Mouse (Mus musculus) heart, adult 11 months (tissue): Measurements from ENCODE around the gene Notch1.

ENCODE experiments used
- DNase-seq: peaks from one replicate; pipeline ENCODE4 v3.0.0; 2022

Notch1 gene

DNA sequence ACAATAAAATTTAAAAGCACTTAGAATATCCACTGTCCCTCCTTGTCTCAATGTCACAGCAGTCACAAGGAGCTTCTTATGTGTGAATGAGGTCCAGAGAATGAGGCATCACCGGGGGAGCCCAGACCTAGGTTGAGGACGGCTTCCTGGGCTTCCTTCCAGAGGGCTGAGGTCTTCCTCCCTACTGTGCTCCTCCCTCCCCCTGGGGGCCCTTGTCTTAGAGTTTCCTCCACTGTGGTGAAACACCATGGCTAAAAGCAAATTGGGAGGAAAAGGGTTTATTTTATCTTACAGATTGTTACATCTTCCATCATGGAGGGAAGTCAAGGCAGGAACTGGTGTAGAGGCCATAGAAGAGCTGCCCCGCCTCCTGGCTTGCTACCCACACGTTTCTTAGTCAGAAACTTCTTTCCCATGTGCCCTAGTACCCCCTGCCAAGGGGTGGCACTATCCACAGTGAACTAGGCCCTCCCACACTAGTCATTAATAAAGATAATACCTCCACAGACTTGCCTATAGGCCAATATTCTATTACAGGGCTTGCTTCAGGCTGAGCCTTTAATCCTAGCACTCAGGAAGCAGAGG lies 12.8 kb upstream of the Notch1 start:
- peak; percentile 85 for DNase-seq

DNA sequence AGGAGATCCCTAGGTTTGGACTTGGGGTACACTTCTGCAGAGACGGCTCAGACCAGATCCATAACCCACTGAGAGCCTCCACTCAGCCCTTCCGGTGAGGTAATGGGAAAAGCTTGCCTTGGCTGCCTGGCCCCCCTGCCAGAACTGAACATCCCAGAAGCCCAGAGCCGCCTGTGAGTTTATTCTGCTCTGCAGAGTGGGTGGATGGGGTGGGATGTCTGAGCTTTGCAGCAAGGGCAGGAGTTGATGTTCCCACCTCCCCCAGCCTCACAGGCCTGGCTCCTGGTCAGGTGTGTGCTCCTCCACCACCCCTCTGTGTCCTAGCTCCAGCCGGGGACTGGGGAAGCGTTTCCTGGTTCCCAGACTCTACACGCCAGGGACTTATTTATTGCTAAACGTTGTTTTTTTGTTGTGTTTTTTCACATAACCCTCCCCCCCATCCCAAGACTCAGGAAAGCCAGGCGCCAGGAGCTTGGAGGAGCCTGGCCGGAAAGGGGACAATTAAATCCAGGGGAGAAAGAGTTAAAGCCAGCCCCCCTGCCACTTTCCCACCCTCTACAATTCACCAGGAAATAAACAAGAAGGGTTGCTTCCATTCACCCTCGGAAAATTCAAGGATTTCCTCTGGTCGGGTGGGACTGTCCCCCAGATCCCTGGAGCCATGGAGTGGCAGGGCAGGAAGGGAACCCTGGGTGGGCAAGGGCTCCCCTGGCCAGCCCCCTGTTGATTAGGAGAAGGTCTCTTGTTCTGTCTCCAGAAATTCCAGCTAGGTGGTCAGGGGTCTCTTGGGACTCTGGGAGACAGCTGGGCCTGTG lies 10.2 kb upstream of the Notch1 start:
- DNase-seq: peak; percentile 97

DNA sequence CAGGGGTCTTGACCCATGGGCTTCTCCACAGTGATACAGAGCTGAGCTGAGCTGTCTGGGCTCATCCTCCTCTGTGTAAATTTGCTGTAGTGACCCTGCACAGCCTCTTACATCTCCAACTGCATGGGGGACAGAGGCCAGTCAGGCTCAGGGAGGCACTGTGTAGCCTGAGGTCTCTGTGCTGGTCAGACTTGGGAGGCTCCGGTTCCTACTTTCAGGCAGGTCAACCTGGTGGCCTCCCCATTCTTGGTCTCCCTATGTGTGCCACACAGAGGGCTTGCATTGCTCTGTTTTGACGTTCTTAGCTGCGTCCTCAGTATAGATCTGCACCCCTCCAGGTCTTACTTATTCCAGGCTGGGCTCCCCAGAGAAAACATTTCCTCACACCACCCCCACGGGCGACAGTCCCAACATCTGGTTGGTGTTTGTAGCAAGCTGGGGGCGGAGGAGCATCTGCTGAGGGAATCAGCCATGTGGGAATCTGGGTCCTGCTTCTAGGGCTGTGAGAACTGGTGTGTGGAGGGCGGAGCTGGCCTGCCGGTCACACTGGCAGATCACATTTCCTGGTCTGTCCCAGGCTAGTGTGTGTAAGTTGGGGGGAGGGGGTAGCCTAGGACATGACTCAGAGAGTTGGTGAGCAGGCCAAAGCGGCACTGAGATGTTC lies 9.0 kb upstream of the Notch1 start:
- peak; percentile 99 for DNase-seq

DNA sequence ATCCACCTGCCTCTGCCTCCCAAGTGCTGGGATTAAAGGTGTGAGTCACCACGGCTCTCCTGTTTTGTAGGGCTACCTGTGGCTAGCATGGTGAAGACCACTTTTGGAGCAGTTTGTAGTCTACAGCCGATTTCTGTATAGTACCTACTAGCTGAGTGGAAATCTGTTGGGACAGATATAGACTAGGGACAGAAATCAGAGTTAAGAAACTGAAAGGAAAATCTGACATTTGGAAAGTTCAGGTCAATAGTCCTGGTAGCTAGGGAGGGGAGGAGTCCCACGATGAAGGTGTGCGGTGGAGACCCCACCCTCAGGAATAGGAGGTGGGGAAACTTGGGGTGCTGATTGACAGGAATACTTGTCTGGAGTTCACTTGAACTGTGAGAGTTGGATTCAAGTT lies 5.9 kb upstream of the Notch1 start:
- DNase-seq: no peak

DNA sequence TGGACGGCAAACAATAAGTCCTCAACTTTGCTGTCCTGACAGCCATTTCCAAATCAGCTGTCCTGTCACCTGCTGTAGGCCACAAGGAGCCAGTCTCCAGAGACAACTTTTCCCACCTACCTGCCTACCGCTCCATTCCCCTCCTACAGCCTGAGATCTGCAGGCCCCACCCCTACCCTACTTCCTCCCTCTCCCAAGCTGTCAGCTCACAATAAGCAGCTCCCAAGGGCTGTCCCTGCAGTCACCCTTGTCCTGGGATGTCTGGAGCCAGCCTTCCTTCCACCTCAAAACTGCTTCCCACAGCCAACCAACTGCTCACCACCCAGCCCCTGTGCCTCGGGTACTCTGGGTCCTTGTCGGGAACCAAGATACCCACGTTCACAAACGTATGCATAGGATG lies 3.3 kb upstream of the Notch1 start:
- DNase-seq: peak; percentile 97

DNA sequence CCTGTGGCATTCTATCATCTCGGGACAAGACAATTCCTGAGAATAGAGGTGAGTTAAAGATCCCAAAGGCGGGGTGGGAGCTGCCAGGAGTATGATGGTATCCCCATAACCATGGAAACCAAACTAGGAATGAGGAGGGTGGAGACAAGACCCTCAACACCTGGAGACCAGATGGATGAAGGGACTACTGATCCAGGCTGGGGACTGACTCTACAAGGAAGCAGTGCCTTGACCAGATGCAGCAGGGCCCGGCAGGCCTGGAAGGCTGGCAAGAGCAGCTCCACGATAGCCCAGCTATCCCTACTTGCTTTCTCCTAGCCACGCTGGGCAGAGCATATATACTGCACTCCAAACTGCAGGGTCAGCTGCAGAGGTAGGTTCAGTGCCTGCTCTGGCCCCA lies 524 bp upstream of the Notch1 start:
- peak; percentile 86 for DNase-seq

DNA sequence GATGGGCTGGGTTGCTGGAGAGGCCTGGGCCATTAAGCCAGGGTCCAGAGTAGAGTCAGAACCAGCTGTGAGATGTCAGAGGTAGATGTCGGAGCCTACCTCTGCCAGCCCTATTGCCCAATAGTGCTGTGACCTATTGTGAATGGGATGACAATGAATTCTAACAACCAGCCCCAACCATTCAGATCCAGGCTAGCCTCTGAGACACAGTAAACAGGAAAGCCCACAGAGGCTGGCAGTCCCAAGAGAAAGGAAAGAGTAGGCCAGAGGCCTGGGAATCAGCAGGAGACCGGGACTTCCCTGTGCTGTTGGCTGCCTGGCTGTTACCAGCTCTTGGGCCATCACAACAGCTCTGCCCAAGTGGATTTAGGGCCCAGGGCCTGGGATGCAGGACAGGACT lies 1.1 kb downstream of the Notch1 start:
- peak; percentile 97 for DNase-seq

DNA sequence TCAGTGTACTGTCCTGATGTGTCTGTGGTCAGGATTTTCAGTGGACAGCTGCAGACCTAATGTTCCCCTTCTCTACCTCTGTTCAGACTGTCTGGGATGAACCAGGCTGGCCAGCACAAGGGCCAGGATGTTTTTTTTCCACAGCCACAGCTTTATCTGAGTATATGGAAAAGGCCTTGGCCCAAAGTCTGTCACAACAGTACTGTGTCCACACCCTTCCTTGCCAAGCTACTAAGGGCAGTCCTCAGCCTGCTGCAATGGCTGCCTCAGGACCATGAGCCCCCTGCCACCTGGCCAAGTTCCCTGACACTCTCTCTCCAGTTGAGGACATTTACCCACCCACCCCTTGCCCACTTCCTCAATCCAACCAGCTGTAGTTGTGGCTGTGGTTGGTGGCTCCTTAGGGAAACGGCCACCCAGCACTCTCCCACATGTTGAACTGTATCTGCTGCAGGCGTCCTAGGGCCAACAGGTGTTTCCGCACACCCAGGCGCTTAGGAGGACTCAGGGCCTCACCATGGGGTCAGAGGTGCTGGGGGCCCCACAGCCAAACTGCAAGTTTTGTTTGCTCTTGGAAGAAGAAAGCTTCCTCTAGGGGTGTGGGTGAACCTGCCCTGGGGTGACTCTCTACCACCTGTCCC lies 3.2 kb downstream of the Notch1 start:
- DNase-seq: peak; percentile 96

DNA sequence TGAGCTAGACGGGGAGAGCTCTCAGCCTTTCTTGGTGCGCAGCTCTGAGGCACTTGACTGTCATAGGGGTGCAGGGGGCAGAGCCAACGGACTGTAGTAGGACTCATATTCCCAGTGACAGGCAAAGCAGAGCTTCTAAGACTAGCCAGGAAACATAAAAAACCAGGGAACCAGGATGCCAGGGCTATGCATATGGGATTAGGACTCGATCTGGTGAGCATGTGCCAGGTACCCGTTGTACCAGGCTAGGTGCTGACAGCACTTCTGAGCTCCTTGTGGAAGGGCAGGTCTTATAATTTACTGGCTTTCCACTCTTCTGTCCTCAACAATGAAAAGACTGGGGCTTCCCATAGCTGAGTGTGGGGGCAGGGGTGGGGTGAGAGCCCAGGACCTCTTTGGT lies 7.8 kb downstream of the Notch1 start:
- peak; percentile 91 for DNase-seq

DNA sequence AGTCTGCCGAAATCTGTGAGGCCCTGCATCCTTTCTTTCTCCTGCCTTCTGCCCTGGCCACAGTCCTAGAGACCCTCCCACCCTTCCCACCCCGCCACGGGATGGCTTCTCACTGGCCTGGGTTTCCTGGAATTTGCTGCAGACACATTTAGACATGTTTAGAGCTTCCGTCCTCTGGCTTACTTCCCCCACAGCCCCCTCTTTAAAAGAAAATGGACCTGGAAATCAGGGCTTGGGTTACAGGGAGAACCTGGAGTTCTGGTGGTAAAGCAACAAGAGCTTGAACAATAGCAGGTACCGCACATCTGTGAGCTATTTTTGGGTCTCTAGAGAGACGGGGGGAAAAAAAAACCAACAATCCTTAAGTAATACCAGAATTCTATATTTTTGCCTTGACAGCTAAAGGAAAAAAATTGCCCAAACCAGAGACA lies 8.5 kb downstream of the Notch1 start:
- DNase-seq: peak; percentile 94

DNA sequence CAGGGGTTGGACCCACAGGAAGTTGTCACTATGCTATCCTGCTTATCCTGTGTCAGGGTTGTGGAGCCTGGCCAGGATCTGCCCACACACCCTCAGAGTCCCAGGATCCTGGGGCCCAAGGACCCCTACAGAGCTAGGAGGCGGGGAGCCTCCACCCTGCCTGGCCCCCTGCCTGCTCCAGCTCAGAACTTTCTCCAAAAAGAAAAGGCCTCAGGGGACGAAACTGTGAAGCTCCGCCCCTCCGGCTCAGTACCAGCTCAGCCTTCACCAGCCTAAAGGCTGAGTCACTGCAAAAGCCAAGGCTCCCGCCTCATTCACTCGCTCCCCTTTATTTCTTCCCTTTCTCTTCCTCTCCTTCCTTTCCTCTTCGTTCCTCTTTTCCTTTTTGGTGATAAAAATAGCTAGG lies 9.0 kb downstream of the Notch1 start:
- peak; percentile 97 for DNase-seq

DNA sequence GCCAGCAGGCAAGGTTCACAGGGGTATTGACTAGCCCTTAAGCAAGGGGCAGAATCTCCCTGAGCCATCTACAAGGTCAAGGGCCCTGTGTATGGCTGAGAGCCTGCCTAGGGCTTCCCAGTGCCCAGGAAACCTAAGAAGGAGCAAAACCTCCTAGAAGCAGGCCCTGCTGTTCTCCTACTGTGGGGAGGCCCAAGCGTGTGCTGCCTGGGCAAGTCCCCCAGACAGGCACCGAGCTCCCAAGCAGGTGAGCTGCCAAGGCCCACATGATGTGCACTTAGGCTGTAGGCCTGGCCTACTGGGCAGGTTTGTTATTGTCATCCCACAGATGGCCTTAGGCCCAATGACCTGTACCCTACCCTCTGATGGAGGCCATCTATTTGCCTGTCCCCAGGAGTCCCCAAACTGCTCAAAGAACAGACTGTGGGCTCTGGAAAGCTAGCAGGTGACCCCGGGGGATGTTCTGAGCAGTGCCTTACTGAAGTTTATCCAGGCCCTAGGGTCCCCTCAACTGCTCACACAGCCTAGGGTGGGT lies 9.7 kb downstream of the Notch1 start:
- no peak for DNase-seq

DNA sequence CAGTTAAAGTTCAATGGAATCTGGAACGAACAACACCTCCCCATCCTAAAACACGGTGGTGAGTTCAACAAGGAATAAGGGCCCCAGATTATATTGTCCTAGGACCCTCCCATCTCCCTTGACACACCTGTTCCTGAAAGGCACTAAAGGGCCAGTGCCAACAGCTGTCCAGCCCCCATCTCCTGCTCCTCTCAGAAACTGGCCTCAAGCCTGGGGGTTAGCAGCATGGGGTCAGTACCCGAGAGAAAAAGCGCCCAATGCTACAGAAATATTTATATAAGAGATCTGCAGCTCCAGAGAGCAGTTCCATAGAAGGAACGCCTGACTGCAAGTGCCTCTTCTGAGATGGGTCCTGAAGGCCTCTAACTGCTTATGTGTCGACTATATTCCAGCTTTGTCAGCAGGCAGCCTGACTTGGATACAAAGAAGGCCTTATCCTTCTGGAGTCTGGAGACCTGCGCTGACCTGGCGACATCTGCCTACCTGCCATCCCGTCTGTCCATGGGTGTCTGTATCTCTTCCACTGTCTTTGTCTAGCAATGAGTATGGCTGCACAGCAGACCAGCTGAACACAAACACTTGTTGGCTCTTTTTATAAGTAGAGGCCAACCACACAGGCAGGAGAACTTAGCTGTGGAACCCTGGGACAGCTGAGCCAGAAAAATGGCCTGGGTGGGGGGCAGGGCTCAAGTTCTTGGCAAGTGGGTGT lies 11.5 kb downstream of the Notch1 start:
- DNase-seq: peak; percentile 92

DNA sequence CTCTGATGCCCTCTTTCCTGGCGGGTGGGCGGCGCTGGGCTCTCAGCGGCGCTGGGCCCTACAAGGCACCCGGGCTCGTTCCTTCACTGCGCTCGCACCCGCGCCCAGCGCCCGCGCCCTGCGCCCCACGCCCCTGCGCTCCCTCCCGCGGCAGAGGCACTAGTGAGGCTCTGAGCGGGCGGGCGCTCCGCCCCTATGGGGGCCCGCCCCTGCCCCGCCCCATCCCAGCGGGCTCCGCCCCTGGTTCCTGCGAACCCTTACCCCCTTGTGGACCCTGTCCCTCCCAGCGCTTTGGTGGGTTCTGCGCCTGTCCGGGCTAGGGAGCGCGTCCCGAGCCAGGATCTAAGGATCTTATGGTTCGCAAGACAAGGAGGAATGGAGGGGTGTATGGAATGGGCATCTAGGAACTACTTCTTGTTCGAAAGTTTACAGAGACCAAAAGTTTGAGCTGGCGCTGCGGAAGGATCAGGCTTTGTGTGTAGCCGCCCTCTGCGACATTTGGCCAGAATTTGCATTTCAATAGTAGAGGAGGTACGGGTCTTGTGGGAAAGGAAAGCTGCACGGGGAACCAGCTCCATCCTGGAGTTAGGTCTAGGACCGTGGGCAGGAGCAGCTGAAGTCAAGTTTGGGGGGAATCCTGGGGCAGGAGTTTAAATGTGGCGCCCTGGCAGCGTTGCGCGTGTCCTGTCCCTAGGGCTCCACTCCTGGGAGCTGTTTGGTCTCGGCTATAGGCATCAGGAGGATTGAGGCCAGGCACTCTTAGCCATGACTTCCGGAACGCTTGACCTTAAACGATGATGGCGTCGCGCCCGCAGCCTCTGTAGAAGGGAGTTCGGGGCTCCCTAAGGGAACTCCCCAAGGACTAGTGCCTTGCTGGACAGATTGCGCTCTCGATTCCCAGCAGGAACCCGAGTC lies 12.5 kb downstream of the Notch1 start:
- DNase-seq: peak; percentile 99

DNA sequence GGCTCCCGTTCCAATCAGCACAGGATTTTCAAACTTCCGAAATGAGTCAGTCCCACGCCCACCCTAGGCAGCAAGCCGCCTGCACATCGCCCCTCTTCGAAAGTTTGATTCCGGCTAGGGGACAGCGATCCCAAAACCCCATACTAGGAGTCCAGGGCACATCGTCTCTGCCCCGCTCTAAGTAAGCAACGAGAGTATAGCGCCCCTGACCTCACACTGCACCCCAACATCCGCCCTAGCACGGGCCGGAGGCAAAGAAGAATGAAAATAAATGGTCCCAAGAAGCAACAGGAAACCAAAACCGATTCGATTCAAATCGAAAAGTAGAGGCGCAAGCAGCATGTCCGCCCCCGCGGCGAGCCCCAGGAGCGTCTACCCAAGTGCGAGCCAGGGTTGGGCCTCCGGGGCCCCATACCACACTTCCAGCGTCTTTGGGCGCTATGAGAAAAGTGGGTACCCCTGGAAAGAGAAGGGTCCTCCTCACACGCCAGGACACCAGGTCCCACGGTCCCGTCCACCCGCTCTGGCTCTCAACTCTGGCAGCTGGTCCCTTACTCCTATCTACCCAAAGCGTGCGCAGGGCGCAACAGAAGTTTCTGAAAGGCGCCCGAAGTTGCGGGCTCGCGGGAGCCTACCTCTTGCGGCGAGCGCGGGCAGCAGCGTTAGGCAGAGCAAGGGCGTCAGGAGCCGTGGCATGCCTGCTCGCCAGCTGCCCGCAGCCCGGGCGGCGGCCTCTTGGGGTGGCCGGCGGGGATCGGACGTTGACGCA lies 13.4 kb downstream of the Notch1 start:
- peak; percentile 96 for DNase-seq

DNA sequence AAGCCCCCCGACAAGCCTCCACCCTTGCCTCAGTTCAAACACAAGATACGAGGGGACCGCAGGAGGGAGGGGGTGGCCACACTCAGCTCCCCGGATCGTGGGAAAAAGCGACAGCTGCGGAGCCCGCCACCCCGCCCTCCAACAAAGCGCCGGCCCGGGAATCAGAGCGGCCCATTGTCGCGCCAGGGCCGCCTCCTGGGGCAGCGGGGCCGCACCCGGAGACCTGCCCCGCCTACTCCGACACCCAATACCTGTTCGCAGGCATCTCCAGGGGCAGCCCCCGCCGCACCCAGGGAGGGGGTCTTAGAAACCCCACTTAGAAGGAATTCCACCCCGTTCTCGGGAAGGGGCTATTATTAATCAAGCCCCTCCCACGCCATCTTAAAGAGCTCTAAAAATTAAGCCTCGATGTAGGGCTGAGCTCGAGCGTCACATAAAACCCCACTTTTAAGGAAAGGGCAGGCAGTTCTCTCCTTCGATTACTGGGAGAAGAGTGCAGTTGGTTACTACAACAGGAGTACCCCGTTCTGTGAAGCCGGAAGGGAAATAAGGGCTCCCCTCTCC lies 14.1 kb downstream of the Notch1 start:
- DNase-seq: peak; percentile 98

DNA sequence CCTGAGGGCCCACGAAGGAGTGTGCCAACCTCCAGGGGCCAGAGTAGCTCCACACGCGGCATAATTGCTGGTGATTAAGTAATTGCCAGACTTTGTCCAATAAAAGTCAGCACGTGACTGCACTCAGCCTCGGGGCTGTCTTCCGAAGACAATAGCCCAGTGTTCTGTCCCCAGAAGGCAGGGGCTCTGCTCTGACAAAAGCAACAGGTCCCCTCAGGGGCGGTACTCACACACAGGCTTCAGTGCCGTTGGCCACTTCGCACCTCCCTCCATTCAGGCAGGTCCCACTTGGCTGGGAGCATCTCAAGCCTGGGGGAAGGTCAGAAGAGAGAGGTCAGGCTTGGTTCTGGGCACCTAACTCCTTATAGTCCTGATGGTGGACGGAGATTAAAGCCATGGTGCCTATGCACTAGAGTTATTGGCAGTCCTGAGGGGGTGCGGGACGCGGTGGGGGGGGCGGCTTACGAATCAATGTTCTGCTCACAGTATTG lies 14.8 kb downstream of the Notch1 start:
- peak; percentile 97 for DNase-seq

DNA sequence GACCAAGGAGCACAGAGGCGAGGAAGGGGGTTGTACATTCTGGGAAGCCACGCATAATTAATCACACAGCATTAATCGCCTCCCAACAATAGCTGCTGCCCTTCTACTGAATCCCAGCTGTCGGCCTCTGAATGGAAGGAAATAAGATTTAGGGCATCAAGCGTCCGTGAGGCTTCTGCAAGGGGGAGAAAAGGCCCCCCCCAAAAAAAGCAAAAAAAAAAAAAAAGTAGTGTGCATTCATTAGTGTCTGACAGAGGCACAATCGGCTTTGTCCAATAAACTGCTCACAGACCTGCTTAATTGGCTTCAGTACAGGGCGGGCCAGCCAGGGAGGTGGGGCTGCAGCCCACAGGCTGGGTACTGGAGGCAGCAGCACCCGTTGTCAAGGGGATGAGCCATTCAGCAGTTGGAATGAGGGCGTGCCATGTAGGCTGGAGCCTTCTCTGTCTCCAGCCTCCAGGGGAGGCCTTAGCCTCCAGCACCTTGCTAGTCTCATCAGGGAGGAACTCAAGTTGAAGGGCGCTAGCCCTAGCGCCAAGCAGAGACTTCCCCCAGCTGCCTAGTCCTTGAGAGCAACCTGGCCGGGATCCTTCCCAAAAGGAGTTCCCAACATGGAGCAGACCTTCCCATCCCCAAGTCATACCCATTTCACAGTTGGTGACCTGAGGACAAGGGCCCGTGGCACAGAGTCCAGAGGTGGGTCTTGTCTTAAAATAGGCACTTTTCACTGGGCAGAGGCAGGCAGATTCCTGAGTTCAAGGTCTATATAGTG lies 15.7 kb downstream of the Notch1 start:
- DNase-seq: peak; percentile 96

DNA sequence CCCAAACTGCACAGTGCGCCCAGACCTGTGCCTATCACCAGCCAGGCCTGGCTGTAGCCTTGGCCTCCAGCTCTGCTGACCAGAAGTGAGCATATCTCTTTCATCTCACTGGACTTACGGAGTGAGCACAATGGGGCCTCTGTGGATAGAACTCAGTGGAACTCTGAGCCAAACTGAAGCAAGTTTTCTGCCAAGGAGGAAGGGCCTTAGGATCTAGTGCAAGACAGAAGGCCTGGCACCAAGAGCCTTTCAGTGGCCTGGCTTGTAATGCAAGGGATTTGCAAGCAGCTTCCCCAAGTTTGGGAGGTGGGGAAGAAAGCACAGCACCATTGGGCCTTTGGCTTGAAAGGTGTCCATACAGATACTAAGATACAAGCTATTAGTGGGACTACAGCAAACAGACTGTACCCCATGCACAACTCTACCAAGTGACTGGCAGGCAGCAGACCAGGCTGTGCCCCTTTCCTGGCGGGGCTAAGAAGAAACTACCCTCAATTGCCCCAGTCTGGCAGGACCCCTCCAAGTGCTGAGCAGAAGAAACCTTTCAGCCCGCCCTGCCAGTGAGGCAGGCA lies 16.4 kb downstream of the Notch1 start:
- DNase-seq: peak; percentile 96
